Mouse (Mus musculus): Measurements from ENCODE around the gene Kdm2a. TPM values are rescaled to one million over a fixed set of nuclear protein-coding genes. Genes with fewer than 3 reads are reported as not detected.

The Kdm2a gene
- 63.7 TPM for polyA plus RNA-seq (2014; fragmentation: Illumina TruSeq; extraction: RNeasy Lipid Tissue Mini Kit (QIAGEN cat#74804); ENCODE audit: low read depth, low replicate concordance)

DNA sequence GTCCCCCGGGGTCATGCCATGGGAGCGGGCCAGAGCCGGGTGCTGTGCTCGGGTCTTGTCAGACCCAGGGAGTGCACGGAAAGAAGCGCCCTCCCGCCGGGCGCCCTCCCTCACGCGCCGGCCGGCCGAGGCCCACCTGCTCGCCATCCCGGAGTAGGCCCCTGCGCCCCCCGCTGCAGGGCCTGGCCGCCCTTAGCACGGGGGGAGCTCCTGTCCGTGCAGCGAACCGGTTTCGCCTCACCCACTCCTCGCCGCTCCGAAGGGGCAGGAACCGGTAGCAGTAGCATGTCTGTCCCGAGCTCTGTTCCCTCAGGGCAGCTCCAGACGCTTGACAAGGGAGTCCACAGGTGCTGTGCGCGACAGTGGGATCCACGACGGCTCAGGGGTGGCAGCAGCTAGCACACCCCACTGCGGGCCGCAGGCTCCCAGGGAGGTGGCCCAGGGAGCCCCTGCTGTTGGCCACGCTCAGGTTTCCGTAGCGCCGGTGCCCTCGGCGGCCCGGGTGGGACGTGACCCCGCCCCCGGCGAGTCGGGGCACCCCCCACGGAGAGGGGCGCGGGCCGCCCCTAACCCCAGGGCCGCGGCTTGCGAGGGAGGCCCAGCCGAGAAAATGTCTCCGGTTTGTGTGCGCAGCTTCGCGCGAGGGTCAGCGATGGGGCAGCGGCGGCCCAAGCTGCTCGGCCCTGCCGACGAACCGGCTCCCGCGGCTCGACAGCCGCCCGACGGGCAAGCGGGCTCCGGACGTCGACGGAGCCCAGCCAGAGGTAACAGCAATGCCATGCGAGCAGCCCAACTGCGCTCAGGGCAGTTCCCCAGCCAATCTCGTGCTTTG, at the start of gene Kdm2a:
Gene Kdm2a, minus strand, starts transcription at position 488 of the 832 bp plus-strand sequence.

DNA sequence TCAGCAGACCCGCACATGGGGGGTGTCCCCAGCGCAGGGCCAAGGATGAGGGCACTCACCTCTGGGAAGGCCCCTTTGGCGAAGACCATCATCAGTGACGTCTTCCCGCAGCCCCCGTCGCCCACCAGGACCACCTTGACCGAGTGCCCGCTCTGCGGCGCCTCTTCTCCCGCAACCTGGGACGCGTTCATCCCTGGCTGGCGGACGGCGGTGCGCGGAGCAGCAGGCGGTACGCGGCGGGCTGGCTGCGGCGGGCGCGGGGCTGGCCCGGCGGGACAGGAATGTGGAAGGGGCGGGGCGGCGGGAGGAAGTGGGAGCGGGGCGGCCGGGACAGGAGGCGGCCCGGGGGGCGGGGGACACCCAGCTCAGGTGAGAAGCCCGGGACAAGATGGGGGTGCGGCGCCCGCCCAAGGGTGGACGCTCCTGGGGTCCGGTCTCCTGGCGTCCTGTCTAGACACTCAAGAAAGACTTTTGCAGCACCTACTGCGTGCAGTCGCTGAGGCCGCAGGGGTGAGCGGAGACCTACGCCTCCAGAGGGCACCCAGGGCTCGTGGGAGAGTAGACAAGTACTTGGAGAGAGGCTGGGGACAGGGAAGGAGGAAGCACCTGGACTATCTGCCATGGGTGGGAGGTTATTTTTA, 41.2 kb upstream of the Kdm2a start, which contains the start of gene Rhod:
Gene Rhod, minus strand, starts transcription at position 272 of the 641 bp plus-strand sequence.

DNA sequence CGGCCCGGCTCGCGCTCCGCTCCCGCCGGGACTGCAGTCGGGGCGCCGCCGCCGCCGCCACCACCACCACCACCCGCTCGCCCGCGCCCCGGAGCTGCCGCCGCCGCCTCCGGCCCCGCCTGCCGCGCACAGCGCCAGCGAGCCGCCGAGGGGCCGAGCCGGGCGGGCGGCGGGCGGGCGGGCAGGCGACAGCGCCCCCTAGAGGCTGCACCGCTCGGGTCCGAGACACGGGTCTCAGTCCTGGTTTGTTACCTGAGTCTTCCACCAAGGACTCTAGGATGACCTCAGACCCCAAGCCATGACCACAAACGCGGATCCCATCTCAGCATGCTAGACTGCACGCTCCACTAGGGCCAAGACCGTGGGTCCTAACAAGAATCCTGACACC, 91.9 kb downstream of the Kdm2a start, which contains the start of gene Grk2:
Gene Grk2, minus strand, starts transcription at position 33 of the 388 bp plus-strand sequence.

DNA sequence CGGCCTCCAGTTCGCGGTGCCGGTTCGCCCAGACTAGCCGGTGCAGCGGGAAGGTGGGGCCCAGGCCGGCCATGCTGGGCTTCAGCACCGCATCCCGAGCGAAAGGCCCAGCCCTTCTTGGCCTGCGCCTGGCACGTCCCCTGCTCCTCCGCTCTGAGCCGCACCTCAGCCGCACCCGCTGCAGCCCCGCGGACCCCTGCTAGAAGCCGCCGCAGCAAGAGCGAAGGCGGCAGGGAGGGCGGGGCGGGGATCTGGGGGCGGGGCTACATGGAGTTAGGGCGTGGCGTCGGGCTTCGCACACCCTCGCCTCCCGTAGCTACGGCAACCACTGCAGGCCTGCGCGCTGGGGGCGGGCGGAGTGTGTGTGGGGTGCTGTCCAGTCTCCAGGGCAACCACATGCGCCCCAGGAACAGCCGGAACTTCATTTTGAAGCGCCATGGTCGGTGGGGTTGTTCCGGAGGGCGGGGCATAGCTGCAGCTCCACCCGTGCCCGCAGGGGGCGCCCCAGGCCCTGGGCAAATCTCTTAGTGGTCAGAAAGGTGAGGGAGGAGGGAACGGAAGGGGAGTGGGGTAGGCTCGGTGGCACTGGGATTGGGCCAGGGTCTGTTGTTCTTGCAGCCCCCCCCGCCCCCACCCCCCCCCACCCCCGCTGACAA, 115.1 kb downstream of the Kdm2a start, which contains the start of gene Ankrd13d:
Gene Ankrd13d, minus strand, starts transcription at position 240 of the 656 bp plus-strand sequence.

DNA sequence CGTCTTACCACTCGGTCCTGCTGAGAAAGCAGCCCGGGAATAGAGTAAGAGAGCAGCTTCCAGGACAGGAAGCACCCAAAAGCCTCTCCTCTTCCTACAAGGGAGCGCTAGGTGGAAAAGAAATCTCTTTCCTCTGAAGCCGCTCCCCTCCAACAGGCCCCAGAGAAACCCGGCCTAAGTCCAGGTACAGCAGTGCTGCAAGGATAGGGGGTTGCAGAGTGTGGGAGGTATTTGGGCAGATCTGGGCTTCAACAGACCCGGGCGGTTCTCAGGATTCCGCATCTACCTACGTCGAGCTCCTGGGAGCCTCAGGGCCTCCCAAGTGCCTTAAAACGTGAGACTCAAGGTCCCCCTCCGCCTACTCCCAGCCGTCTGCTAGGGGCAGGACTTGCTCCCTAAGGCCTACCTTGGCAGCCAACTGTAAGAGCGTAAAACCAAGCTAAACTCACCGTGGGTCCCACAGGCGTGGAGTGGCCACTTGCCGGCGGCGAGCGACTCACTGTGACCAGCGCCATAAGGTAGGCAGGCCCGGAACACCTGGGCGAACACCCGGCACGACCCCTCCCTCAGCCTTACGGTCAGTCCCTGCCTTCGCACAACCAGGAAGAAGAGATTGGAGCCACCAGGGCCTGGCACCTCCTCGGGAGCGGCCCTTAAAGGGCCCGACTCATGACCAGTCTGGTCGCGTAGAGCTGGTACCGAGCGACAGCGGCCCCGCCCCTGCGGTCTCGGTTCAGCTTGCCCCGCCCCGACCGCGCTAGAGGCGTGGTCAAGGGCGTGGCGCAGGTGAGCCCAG, 129.3 kb downstream of the Kdm2a start, which contains the start of gene Ssh3:
Gene Ssh3, minus strand, starts transcription at position 615 of the 796 bp plus-strand sequence.

Other genes starting within 250 kb of the Kdm2a start
- 31.5 TPM for gene Coro1b, start 249.7 kb downstream of the Kdm2a start, polyA plus RNA-seq (2014; fragmentation: Illumina TruSeq; extraction: RNeasy Lipid Tissue Mini Kit (QIAGEN cat#74804); ENCODE audit: low read depth, low replicate concordance)
- 3.5 TPM for gene Ptprcap, start 244.7 kb downstream of the Kdm2a start, polyA plus RNA-seq (2014; fragmentation: Illumina TruSeq; extraction: RNeasy Lipid Tissue Mini Kit (QIAGEN cat#74804); ENCODE audit: low read depth, low replicate concordance)
- 3.1 TPM for gene Rps6kb2, start 234.9 kb downstream of the Kdm2a start, polyA plus RNA-seq (2014; fragmentation: Illumina TruSeq; extraction: RNeasy Lipid Tissue Mini Kit (QIAGEN cat#74804); ENCODE audit: low read depth, low replicate concordance)
- 0.93 TPM for gene Carns1, start 222.8 kb downstream of the Kdm2a start, polyA plus RNA-seq (2014; fragmentation: Illumina TruSeq; extraction: RNeasy Lipid Tissue Mini Kit (QIAGEN cat#74804); ENCODE audit: low read depth, low replicate concordance)
- not detected for gene Tbc1d10c, start 207.0 kb downstream of the Kdm2a start, polyA plus RNA-seq (2014; fragmentation: Illumina TruSeq; extraction: RNeasy Lipid Tissue Mini Kit (QIAGEN cat#74804); ENCODE audit: low read depth, low replicate concordance)
- 103 TPM for gene Ppp1ca, start 206.2 kb downstream of the Kdm2a start, polyA plus RNA-seq (2014; fragmentation: Illumina TruSeq; extraction: RNeasy Lipid Tissue Mini Kit (QIAGEN cat#74804); ENCODE audit: low read depth, low replicate concordance)
- gene Rad9a, start 196.6 kb downstream of the Kdm2a start, polyA plus RNA-seq (2014; fragmentation: Illumina TruSeq; extraction: RNeasy Lipid Tissue Mini Kit (QIAGEN cat#74804); ENCODE audit: low read depth, low replicate concordance): 3.1 TPM
- gene Clcf1, start 184.0 kb downstream of the Kdm2a start, polyA plus RNA-seq (2014; fragmentation: Illumina TruSeq; extraction: RNeasy Lipid Tissue Mini Kit (QIAGEN cat#74804); ENCODE audit: low read depth, low replicate concordance): 0.70 TPM
- not detected for gene AC109138.7, start 183.9 kb downstream of the Kdm2a start, polyA plus RNA-seq (2014; fragmentation: Illumina TruSeq; extraction: RNeasy Lipid Tissue Mini Kit (QIAGEN cat#74804); ENCODE audit: low read depth, low replicate concordance)
- gene Pold4, start 166.4 kb downstream of the Kdm2a start, polyA plus RNA-seq (2014; fragmentation: Illumina TruSeq; extraction: RNeasy Lipid Tissue Mini Kit (QIAGEN cat#74804); ENCODE audit: low read depth, low replicate concordance): not detected
- gene Ssh3, start 129.1 kb downstream of the Kdm2a start, polyA plus RNA-seq (2014; fragmentation: Illumina TruSeq; extraction: RNeasy Lipid Tissue Mini Kit (QIAGEN cat#74804); ENCODE audit: low read depth, low replicate concordance): 3.0 TPM
- gene Ankrd13d, start 115.1 kb downstream of the Kdm2a start, polyA plus RNA-seq (2014; fragmentation: Illumina TruSeq; extraction: RNeasy Lipid Tissue Mini Kit (QIAGEN cat#74804); ENCODE audit: low read depth, low replicate concordance): not detected
- gene Grk2, start 92.1 kb downstream of the Kdm2a start, polyA plus RNA-seq (2014; fragmentation: Illumina TruSeq; extraction: RNeasy Lipid Tissue Mini Kit (QIAGEN cat#74804); ENCODE audit: low read depth, low replicate concordance): 10.8 TPM
- 2.3 TPM for gene Rhod, start 41.1 kb upstream of the Kdm2a start, polyA plus RNA-seq (2014; fragmentation: Illumina TruSeq; extraction: RNeasy Lipid Tissue Mini Kit (QIAGEN cat#74804); ENCODE audit: low read depth, low replicate concordance)
- gene Syt12, start 79.2 kb upstream of the Kdm2a start, polyA plus RNA-seq (2014; fragmentation: Illumina TruSeq; extraction: RNeasy Lipid Tissue Mini Kit (QIAGEN cat#74804); ENCODE audit: low read depth, low replicate concordance): 6.5 TPM
- gene 2010003K11Rik, start 100.3 kb upstream of the Kdm2a start, polyA plus RNA-seq (2014; fragmentation: Illumina TruSeq; extraction: RNeasy Lipid Tissue Mini Kit (QIAGEN cat#74804); ENCODE audit: low read depth, low replicate concordance): 2.7 TPM
- gene Pcx, start 112.2 kb upstream of the Kdm2a start, polyA plus RNA-seq (2014; fragmentation: Illumina TruSeq; extraction: RNeasy Lipid Tissue Mini Kit (QIAGEN cat#74804); ENCODE audit: low read depth, low replicate concordance): 8.6 TPM
- not detected for gene Lrfn4, start 217.4 kb upstream of the Kdm2a start, polyA plus RNA-seq (2014; fragmentation: Illumina TruSeq; extraction: RNeasy Lipid Tissue Mini Kit (QIAGEN cat#74804); ENCODE audit: low read depth, low replicate concordance)
- 3.0 TPM for gene Rce1, start 227.4 kb upstream of the Kdm2a start, polyA plus RNA-seq (2014; fragmentation: Illumina TruSeq; extraction: RNeasy Lipid Tissue Mini Kit (QIAGEN cat#74804); ENCODE audit: low read depth, low replicate concordance)

All from adrenal gland, adult 10 weeks (tissue).